Mouse (Mus musculus): ENCODE measurements at regions not wholly inside any gene's neighbourhood (a gene's known extent, or its start where the extent isn't known, plus 50 kb on each side); places are given as distances from the start of the nearest gene placed in this dataset.
A peak's percentile ranks its signal among the peaks of the same experiment; 100 is the strongest.

GRCm38 (mm10) chr4:31392932-31393632 is 570.8 kb upstream of the Map3k7 start:
- no peak for DNase-seq (ENCODE audit: low spot score in 2 of 2)

DNA sequence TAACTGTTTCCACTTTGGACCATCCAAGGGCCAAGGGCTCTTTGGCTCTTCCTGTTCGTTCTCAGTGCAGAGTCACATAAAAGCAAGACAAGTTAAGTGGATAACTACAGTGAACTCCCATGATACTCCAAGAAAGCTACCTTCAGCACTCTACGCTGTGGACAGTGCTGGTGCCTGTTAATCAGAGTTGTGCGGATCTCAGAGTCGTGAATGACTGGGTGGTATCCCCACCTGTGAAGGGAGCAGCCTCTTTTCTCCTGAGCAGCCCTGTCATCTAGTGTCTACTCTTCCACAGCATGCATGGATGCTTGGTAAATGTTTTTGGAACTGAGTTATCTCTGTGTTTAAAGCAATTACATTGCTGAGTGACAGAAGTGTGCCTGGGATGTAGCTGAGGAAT is 568.4 kb upstream of the Map3k7 start:
- DNase-seq (ENCODE audit: low spot score in 2 of 2): no peak

DNA sequence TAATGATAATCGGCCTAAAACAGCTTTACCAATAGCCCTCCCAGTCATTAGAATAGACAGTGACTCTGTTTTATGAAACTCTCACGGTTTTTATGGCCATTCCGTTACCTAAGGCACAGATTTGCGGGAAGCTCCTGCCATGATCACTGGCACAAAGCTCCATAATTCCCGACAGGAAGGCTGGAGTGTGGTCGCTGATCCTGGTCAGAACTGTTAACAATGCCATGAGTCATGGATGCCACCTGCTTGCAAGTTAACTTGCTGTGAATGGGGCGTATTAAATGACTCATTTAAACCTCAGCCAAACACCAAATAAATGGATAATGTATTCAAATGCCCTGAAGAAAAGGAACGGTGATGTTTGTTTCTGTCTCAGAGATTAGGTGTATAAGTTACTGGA is 559.9 kb upstream of the Map3k7 start:
- DNase-seq (ENCODE audit: low spot score in 2 of 2): no peak

- peak in 1 of 2 experiments; percentile 59 for DNase-seq (ENCODE audit: low spot score in 2 of 2)
Observed at GRCm38 (mm10) chr4:31404840-31405714, 558.8 kb upstream of the Map3k7 start.

DNA sequence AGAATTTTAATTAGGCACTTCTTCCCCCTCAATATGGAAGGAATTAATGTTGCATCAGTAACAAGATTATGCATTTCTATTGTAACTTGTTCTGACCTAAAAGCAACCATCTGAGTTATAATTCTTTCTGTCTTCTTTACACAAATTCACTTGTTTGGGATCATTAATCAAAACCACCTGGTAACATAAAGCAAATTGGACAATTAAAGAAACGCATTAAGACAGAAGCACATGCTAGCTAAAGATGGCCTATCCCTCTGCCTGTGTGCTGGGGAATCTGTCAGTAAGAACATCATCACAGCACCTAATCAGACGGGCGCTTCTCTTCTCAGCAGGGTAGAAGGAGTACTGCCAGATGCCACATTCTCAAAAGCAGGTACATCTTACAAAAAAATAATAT is 553.7 kb upstream of the Map3k7 start:
- DNase-seq (ENCODE audit: low spot score in 2 of 2): no peak

DNA sequence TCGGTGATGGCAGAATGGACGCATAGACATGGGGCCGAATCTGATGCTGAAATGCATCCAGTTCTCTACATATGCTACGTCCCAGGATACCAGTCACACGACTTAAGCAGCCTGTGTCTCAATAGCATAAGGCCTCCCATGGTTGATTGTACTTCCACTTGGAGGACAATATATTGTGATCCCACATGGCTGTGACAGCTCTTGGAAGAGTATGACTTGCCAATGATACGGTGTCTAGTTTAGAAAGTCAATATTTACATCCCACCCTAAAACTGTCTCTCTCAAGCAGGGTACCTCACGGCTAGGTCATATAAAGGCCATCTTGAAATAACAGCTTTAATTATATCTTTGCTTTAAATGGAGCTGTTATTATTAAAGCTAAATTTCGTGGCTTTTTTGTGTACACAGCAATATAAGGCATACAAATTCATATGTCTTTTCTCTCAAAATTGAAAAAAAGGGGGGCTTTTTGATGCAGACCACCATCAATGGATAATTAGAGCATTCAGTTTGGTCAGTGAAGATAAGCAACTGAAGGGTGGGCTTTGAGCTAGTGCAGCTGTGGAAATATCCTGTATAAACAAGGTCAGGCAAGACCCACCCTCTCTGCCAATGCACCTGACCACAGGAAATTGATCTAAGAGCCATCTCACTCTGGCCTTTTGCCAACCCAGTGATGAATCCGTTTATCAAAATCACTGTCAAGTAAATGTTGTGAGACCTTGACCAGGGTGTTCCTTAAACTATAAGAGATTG is 551.9 kb upstream of the Map3k7 start:
- no peak for DNase-seq (ENCODE audit: low spot score in 2 of 2)

DNA sequence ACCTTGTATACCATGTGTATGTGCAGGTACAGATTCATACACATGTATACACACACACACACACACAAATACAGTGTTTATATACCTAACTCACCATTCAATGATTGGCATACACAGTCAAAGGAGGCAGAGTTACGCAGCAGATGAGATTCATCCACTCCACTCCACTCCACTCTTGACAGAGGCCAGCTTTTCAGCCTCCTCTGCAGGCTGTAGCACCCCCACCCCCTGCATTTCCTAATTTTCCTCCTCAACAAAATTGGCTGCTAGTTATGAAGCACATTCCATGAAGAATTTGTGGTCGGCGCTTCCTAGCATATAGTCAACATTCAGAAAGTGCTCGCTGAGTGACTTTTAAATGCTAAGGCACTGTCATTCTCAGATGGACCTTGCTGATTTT is 546.7 kb upstream of the Map3k7 start:
- DNase-seq (ENCODE audit: low spot score in 2 of 2): no peak

DNA sequence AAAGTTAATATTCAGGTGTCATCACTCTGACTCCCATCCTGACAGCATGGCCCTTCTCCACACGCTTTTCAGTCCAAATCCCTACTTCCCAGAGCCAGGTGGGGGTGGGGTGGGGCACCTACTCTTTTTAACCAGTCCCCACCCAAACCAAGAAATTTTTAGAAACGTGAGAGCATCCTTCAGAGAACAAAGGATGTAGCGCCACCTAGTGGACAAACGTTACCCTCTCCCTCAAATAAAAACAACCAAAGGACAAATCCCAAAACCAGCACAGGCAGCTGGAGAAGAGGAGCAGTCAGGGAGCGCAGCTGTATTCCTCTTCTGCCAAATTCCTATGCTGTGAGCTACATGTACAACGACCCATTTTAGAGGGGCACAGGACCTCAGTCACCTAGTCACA is 544.7 kb upstream of the Map3k7 start:
- DNase-seq (ENCODE audit: low spot score in 2 of 2): peak; percentile 26 to 57

DNA sequence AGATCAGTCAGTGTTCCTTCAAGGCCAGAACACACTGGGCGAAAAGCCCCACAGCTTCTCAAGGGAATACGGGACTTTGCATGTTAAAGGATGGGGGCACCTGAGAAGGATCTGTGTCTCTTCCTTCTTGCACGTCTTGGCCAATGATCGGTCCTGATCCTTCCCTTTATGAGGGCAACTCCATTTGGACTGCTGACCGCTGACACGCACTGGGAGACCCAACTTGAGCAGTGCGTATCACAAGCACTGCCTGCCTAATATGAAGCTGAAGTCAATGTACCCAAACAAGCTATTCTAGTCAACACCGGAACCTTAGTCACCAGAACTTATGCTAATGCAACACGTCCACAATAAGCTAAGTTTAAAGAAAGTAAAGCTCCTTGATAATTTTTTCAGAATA is 543.7 kb upstream of the Map3k7 start:
- DNase-seq (ENCODE audit: low spot score in 2 of 2): no peak

DNA sequence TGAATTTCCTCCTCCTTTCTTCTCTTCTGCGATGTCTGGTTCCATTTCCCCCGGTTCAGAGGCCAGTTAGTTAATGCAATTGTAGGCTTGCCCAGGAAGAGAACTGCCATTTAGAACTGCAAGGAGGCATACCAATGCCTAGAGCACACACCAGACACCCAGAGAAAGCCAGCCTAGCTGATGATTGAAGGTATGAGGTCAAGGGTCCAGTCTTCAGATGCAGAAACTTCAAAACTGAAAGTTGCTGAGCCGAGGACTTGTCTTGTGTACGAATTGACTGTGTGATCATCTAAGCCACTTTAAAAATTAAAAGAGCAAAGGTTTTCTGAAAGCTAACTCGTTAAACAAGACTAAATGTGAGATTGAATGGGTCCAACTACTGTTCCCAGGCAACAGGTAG is 542.5 kb upstream of the Map3k7 start:
- no peak for DNase-seq (ENCODE audit: low spot score in 2 of 2)

GRCm38 (mm10) chr4:31425135-31425534 is 538.8 kb upstream of the Map3k7 start:
- no peak for DNase-seq (ENCODE audit: low spot score in 2 of 2)

DNA sequence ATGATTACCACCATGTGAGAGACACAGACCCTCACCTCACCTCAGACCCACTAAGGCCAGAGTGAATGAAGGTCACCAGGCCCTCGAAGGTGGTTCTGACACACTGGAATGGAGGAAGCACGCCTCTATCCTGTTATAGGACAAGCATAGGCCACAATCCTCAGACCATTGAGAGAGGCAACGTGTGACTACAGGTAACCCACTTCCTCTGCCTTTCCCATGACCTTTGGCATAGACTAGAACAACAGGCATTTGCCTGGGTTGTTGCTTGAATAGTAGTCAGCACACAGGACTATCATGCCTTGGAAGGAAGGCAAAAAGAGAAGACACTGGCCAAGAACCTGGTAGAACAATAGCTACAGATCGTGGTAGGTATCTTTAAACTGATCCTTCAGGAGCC is 538.2 kb upstream of the Map3k7 start:
- no peak for DNase-seq (ENCODE audit: low spot score in 2 of 2)

- no peak for DNase-seq (ENCODE audit: low spot score in 2 of 2)
Observed at GRCm38 (mm10) chr4:31426169-31427030, 537.5 kb upstream of the Map3k7 start.

DNA sequence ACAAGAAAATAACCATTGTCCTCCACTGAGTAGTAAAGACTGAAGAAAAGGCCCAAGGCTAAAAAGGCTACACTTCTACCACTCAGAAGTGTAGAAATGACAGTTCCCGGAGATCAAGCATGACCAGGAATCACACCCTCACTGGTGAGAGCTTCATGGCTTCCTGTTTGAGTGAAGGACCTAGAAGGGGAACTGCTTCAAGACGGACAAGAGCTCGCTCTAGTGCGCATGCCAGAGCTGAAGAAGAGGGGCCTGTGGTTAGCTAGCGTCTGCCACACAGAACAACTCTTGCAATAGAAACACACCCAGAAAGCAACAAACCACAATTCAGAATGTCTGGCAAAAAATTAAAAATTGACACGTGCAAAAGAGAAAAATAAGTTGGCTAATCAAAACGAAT is 530.0 kb upstream of the Map3k7 start:
- no peak for DNase-seq (ENCODE audit: low spot score in 2 of 2)

- peak in 1 of 2 experiments; percentile 13 for DNase-seq (ENCODE audit: low spot score in 2 of 2)
Observed at GRCm38 (mm10) chr4:31454898-31455297, 509.0 kb upstream of the Map3k7 start.

GRCm38 (mm10) chr4:31455466-31455865 is 508.4 kb upstream of the Map3k7 start:
- DNase-seq (ENCODE audit: low spot score in 2 of 2): peak in 1 of 2 experiments; percentile 12

GRCm38 (mm10) chr4:31462456-31462855 is 501.4 kb upstream of the Map3k7 start:
- DNase-seq (ENCODE audit: low spot score in 2 of 2): no peak

DNA sequence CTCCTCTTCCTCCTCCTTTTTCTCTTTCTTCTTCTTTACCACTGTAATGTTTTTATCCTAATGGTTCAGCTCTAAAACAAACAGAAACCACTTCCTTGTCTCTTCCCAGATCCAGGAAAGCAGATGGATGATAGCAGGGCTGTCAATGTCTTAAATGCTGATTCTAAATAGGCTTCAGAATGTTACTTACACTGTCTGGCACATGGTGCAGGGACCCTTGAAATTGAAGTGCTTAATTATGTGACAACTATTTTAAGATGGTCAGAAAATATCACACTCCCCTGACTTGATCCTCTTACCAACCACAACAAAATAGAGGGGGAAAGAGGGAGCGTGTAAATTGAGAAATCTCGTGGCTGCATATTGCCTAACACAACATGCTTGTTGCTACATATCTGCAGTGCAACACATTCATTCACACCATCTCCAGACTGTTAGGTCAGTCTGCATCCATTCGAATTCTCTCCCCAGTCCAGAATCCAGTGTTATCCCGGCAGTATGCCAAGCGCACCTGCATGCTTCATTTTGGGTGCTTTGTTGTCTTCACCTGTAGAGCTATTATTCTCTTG is 500.7 kb upstream of the Map3k7 start:
- DNase-seq (ENCODE audit: low spot score in 2 of 2): no peak

DNA sequence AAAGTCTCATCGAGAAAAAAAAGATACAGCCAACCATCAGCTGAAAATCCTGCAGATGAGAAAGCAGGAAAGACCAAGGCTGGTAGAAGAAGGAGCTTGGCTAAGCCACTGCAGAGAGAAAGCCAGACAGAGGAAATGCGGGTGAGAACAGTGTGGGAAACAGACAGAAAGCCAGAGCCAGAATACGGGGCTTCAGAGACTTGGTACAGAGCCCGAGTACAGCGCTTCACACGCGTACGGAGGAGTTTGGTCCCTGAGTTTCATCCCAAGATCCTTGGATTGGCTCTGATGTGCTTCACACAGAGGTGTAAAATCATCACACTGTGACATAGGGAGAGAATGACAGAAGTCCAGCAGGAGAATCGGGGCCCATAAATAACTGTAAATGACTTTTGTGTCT is 495.6 kb upstream of the Map3k7 start:
- DNase-seq (ENCODE audit: low spot score in 2 of 2): no peak

DNA sequence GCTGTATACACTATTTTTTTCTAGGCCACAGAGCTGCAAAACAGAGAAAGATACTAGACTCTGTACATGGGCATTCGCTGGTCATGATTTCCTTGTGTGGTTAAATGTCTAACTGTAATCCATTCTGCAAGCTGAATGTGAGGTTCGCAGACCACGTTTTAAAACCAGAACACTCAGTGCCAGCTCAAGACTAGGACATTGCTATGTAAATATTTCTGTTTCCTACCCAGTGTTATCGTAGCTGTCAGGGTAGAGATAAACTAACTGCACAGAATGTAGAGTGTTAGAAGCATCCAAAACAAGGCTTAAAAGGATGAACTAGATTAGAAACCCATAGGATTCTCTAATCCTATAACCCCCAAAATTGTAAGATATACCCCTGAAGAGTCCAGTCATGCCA is 494.1 kb upstream of the Map3k7 start:
- DNase-seq (ENCODE audit: low spot score in 2 of 2): no peak

- no peak for DNase-seq (ENCODE audit: low spot score in 2 of 2)
Observed at GRCm38 (mm10) chr4:31492535-31492934, 471.4 kb upstream of the Map3k7 start.

All from gastrocnemius, postnatal 4 days (tissue).